Mouse (Mus musculus): Measurements from ENCODE around the gene Hoxb9.

Hoxb9 gene

DNA sequence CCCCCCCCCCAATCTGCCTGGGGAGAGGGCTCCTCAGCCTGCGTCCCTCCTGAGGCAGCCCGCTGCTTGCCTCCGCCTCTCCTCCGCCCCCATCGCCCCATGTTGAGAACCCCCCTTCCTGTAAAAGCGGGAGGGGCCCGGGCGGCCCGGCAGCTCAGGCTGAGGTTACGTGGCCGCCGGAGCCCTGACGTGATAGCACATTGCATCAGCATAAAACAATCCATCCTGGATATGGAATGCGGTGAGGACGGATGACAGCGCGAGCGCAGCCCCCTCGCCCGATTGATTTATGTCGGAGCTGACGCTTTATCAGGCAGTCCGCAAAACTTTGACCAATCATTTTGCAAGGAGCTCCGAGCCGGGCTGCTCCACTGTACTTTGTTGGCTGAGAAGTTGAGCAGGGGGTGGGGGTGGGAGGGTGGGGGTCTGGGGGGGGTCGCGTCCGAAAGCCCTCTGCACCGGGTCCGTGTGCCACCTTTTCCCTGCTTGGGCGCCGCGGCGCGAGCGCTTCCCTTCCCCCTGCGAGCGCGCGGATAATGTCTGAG, at the start of gene Hoxb9:
Hoxb9 (plus strand) TSS at position 462 of the 545 bp plus-strand sequence.
- DNase-seq (ENCODE audit: low spot score in 2 of 2): peak in 1 of 2 experiments; percentile 58

DNA sequence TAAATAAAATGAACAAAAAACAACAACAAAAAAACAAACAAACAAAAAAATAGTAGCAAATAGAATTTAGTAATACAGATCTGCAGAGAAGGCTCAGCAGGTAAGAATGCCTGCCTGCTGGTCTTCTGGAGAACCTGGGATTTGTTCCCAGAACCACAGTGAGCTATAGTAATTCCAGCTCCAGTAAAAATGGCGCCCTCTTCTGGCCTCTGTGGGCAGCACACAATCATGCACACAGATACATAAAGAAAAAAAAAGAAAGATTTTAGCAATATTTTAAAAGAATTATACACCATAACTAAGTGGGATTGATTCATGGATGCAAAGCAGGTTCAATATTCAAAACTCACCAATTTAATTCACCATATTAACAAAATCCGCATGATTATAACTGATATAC, 47.4 kb upstream of the Hoxb9 start:
- DNase-seq (ENCODE audit: low spot score in 2 of 2): no peak

- no peak for DNase-seq (ENCODE audit: low spot score in 2 of 2)
Measured at GRCm38 (mm10) chr11:96227676-96228075, 43.6 kb upstream of the Hoxb9 start.

- DNase-seq (ENCODE audit: low spot score in 2 of 2): peak; percentile 48 to 51
Measured at GRCm38 (mm10) chr11:96234906-96235305, 36.4 kb upstream of the Hoxb9 start.

DNA sequence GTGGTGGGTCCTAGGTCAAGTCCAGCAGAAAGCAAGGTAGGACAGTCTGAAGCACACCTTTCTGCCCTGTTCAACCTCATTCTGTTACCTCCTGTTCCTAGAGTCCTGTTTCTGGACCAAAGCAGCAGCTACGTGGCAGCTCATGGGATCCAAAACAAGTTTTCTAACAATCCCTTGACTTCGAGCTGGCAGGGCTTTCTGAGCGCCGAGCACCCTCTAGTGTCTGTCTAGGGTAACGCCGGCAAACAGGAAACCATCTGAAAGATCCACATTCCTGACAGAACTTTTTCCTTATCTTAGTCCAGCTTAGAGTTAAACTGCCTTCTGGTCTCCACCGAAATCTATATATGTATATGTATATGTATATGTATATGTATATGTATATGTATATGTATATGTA, 31.0 kb upstream of the Hoxb9 start:
- DNase-seq (ENCODE audit: low spot score in 2 of 2): no peak

GRCm38 (mm10) chr11:96250901-96251300, 20.4 kb upstream of the Hoxb9 start:
- no peak for DNase-seq (ENCODE audit: low spot score in 2 of 2)

DNA sequence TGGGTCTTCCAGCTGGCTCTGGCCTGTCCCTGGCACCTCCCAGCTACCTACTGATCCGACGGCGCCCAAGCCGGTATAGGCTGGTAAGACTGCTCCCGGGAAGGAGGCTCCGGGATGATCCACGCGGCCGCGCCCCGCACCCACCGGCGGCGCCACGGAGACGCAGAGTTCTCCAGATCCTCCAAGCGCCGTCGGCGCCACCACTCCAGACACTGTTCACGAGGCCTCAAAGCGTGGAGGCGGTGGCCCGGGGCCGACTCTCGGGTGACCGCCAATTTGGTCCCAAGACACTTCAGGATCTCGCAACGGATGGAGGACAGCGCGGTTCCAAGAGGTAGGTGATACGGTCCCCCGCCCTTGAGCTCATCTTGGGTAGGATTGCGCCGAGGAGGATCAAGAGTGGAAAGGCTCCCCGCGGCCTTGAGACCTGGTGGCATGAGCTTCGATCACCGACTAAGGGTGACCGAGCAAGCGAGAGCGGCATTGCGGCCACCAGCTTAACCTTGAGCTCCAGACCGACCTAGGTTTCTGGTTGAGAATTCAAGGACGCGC, 19.7 kb upstream of the Hoxb9 start:
- no peak for DNase-seq (ENCODE audit: low spot score in 2 of 2)

DNA sequence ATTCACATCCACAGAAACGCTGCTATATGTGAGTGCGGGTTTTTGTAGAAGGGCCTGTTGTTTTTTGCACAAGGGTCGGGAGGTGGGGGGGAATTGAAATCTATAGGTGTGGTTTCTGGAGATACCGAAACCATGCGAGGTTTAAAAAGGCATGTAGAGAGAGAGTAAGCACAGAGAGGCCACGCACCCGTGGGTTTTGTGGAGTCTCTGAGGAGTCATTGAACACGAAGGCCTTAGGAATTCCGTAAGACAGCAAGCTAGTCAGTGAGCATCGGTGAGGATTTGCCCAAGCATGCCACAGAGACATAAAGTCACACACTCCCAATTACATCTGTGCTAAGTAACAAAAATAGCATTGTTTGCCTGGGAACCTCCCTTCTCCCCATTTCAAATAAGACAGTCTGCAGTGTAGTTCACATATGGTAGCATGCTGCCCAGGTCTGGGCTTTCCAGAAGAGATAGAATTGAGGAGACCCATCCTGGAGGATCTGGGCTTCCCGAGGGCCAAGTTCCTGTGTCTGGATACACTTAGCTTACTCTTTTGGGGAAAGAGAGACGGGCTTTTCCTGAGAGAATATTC, 18.6 kb upstream of the Hoxb9 start:
- no peak for DNase-seq (ENCODE audit: low spot score in 2 of 2)

DNA sequence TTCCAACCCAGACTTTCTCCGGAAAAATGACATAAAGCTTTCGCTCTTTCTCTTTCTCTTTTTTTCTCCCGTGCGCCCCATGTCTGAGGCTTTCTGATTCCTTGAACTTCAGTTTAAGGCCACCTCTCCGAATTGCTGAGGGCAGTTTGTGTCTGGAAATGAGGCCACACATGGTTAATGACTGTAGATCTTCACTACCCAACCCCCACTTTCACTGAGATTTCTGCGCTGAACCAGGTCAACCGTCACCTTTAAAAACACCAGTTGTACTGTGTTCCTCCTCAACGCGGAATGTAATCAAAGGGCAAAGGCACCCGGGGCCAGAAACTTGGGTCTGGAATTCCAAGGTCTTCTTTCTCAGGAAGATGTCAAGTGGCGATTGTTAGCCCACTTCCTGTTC, 17.0 kb upstream of the Hoxb9 start:
- DNase-seq (ENCODE audit: low spot score in 2 of 2): no peak

GRCm38 (mm10) chr11:96255111-96255995, 15.9 kb upstream of the Hoxb9 start:
- no peak for DNase-seq (ENCODE audit: low spot score in 2 of 2)

- DNase-seq (ENCODE audit: low spot score in 2 of 2): no peak
Measured at GRCm38 (mm10) chr11:96255996-96256445, 15.2 kb upstream of the Hoxb9 start.

GRCm38 (mm10) chr11:96257141-96257540, 14.1 kb upstream of the Hoxb9 start:
- no peak for DNase-seq (ENCODE audit: low spot score in 2 of 2)

GRCm38 (mm10) chr11:96259038-96259437, 12.2 kb upstream of the Hoxb9 start:
- DNase-seq (ENCODE audit: low spot score in 2 of 2): no peak

DNA sequence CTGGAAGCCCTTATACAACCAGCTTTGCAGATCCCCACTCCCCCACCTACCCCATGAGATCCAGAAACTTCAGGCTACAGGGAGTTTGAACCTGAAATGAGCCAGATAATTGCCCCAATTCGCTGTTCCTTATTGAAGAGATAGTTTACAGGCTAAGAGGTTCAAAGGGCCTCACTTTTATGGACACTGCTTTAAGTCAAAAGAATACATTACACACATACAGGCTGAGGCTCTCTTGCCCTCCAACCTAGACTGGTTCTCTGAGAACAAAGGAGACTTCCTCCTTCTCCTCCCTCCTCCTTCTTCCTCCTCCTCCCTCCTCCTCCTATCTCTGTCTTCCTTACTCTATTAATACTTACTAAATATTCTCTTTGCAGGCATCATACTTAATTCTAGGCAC, 11.7 kb upstream of the Hoxb9 start:
- no peak for DNase-seq (ENCODE audit: low spot score in 2 of 2)

DNA sequence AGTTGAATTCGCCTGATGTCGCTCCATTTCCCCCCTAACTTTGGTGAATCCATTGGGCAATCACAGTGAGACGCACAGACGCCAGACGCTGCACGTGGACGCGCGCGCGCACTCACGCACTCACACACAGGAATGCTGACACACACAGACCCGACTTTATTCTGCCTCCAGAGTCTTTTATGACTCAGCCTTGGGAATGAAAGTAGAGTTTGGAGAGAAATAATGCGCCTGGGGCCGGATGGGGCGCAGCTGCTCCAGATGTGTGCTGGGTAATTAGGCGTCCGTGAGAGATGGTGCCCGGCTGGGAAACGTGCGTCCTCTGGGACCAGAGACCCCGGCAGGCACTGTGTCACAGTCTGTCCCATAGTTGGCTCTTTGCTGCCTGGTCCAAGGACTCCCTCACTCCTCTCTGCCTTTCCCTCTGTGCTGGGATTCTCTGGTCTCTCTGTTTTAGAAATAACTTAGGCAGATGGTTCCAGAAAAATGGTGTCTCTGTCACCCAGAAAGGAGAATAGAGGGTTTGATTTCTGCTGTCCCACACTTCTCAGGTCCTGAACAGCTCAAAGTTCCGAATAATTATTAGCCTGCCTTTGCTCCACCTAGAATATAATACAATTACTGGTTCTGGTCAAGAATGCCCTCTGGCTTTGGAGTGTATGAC, 10.8 kb upstream of the Hoxb9 start:
- no peak for DNase-seq (ENCODE audit: low spot score in 2 of 2)

GRCm38 (mm10) chr11:96261323-96261890, 9.8 kb upstream of the Hoxb9 start:
- peak in 1 of 2 experiments; percentile 48 for DNase-seq (ENCODE audit: low spot score in 2 of 2)

- no peak for DNase-seq (ENCODE audit: low spot score in 2 of 2)
Measured at GRCm38 (mm10) chr11:96262262-96262830, 8.9 kb upstream of the Hoxb9 start.

GRCm38 (mm10) chr11:96263636-96264389, 7.4 kb upstream of the Hoxb9 start:
- DNase-seq (ENCODE audit: low spot score in 2 of 2): no peak

GRCm38 (mm10) chr11:96264390-96265020, 6.8 kb upstream of the Hoxb9 start:
- no peak for DNase-seq (ENCODE audit: low spot score in 2 of 2)

DNA sequence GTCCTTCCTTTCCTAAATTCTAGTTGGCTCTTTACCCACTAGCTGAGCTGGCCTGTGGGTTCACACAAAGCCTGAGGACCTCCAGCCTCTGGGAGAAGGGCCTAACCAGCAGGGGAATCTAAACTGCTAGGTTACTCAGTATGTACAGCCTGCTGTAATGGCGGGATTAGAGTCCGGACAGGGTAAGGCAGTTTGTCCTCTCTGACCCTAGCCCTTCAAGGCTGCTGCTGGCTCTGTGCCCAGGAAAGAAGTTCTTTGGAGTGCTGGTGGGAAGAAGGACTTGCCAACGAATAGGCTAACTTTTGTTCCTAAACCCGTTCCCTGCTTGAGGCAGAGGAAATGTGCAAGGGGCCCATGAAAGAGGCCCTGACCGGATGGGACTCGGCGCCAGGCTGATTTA, 5.3 kb upstream of the Hoxb9 start:
- no peak for DNase-seq (ENCODE audit: low spot score in 2 of 2)

Data from natural killer cell, adult 2 months (primary cell).